Mouse (Mus musculus): ENCODE measurements around the gene Faap100. TPM values are rescaled to one million over a fixed set of nuclear protein-coding genes. Genes with fewer than 3 reads are reported as not detected.
A peak's percentile ranks its signal among the peaks of the same experiment; 100 is the strongest.

Faap100 gene
- total and polyA plus RNA-seq, 3 experiments = 7.7 to 17.7 (median 14.3) TPM

DNA sequence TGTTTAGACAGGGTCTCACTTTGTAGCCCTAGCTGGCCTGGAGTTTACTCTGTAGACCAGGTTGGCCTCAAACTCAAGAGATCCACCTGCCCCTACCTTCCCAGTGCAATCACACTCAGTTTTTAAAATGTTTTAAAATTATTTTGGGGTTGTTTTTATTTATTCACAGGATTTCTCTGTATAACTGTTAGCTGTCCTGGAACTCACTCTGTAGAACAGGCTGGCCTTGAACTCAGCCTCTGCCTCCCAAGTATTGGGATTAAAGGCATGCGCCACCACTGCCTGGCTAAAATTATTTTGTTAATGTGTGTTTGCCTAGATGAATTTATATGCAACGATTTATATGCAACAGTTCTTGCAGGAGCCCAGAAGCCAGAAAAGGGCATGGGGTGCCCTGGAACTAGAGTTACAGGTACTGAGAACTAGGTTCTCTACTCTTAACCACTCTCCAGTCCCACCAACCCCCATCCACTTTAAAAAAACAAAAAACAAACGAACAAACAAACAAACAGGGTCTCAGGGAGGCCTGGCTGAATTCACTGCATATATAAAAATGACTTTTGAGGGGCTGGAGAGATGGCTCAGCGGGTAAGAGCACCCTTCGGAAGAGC lies 34.1 kb downstream of the Faap100 start:
- dilution Hi-C loops (cut with MboI; ENCODE audit: extremely low pct_ligation_motif_present, extremely low pct_unique_long_range_greater_than_20kb, low sequenced_read_pairs) (no loop called here), in situ Hi-C loops (cut with MboI; ENCODE audit: low pct_ligation_motif_present, low pct_unique_long_range_greater_than_20kb, low sequenced_read_pairs) (no loop called here)
- no peak overlapping the region for H3K4me3 ChIP-seq (replicated peaks in 1 of 3; ENCODE audit: low read depth in 2 of 3, low read length in 2 of 3, poor library complexity in 1 of 3)
- peaks cover 16 to 20% of the 10 kb centered on the region in 2 experiments for H3K4me1 ChIP-seq (ENCODE audit: control insufficient read depth in 1 of 2, insufficient read depth in 2 of 2)
- no peaks in the 10 kb centered on the region for H3K9me3 ChIP-seq (replicated peaks; ENCODE audit: low read length)
- DNase-seq (ENCODE audit: extremely low read depth) = no peak
- no peak for TF ChIP-seq NRF1 (IDR thresholded peaks at IDR 0.05; ENCODE audit: low read depth, low read length)
- TF ChIP-seq MEF2A (IDR thresholded peaks at IDR 0.05; ENCODE audit: borderline replicate concordance, low read depth, low read length) = no peak
- TF ChIP-seq CTCF (conservative IDR thresholded peaks at IDR 0.05 in 1 of 2, IDR thresholded peaks at IDR 0.05 in 1 of 2; ENCODE audit: low read depth in 2 of 2, low read length in 2 of 2) = no peak
- TF ChIP-seq MAX (IDR thresholded peaks at IDR 0.05; ENCODE audit: low read length) = no peak
- TF ChIP-seq JUN (IDR thresholded peaks at IDR 0.05; ENCODE audit: insufficient read depth, low read depth, low read length) = no peak
- no peak for TF ChIP-seq BHLHE40 (IDR thresholded peaks at IDR 0.05; ENCODE audit: low read depth, low read length)
- TF ChIP-seq POLR2A (IDR thresholded peaks at IDR 0.05; ENCODE audit: low read depth, low read length) = 0 out of 2 replicates have a peak, but pooled peaks have one; percentile 5
- TF ChIP-seq TCF12 (IDR thresholded peaks at IDR 0.05; ENCODE audit: low read depth, low read length) = no peak
- TF ChIP-seq SIN3A (IDR thresholded peaks at IDR 0.05; ENCODE audit: low read length) = no peak
- no peak for TF ChIP-seq MAZ (IDR thresholded peaks at IDR 0.05; ENCODE audit: low read depth, low read length)
- no peak for TF ChIP-seq JUND (conservative IDR thresholded peaks at IDR 0.05; ENCODE audit: low read depth, low read length)
- TF ChIP-seq RCOR1 (conservative IDR thresholded peaks at IDR 0.05; ENCODE audit: low read depth, low read length) = no peak
- no peak for TF ChIP-seq RAD21 (IDR thresholded peaks at IDR 0.05; ENCODE audit: low read depth, low read length)
- TF ChIP-seq POLR2AphosphoS2 (IDR thresholded peaks at IDR 0.05; ENCODE audit: low read depth, low read length) = peak; percentile 96
- no peak for TF ChIP-seq MYC (IDR thresholded peaks at IDR 0.05; ENCODE audit: low read depth, low read length)
- no peak for TF ChIP-seq CHD1 (IDR thresholded peaks at IDR 0.05; ENCODE audit: low read depth, low read length)
- no peak for TF ChIP-seq GABPA (IDR thresholded peaks at IDR 0.05; ENCODE audit: insufficient replicate concordance, low read depth, low read length)
- TF ChIP-seq ELF1 (IDR thresholded peaks at IDR 0.05; ENCODE audit: low read depth, low read length) = no peak
- no peak for TF ChIP-seq SMC3 (IDR thresholded peaks at IDR 0.05; ENCODE audit: low read depth, low read length)
- TF ChIP-seq IRF4 (IDR thresholded peaks at IDR 0.05; ENCODE audit: low read depth, low read length) = no peak
- TF ChIP-seq ZKSCAN1 (IDR thresholded peaks at IDR 0.05; ENCODE audit: borderline replicate concordance, low read depth, low read length) = no peak
- no peak for TF ChIP-seq PAX5 (IDR thresholded peaks at IDR 0.05; ENCODE audit: low read length)
- peak; percentile 58; the same call in 1 of the 2 replicates for TF ChIP-seq CHD2 (IDR thresholded peaks at IDR 0.05; ENCODE audit: low read length)
- TF ChIP-seq MAFK (IDR thresholded peaks at IDR 0.05; ENCODE audit: insufficient replicate concordance, low read length) = no peak
- no peak for TF ChIP-seq UBTF (IDR thresholded peaks at IDR 0.05; ENCODE audit: low read depth, low read length)
- TF ChIP-seq E2F4 (IDR thresholded peaks at IDR 0.05; ENCODE audit: insufficient replicate concordance, low read depth, low read length) = no peak
- TF ChIP-seq ZNF384 (IDR thresholded peaks at IDR 0.05; ENCODE audit: low read depth, low read length) = no peak
- no peak for TF ChIP-seq KAT2A (IDR thresholded peaks at IDR 0.05; ENCODE audit: insufficient replicate concordance, low read length)
- TF ChIP-seq ZC3H11A (IDR thresholded peaks at IDR 0.05; ENCODE audit: low read depth, low read length) = no peak
- 0 out of 2 replicates have a peak, but pooled peaks have one; percentile 26 for TF ChIP-seq NELFE (IDR thresholded peaks at IDR 0.05; ENCODE audit: low read depth, low read length)
- peaks cover 17% of the 10 kb centered on the region for H3K79me2 ChIP-seq (replicated peaks; ENCODE audit: control insufficient read depth, extremely low read depth, insufficient read depth, poor library complexity, severe bottlenecking)
- H3K27me3 ChIP-seq (replicated peaks) = no peaks in the 10 kb centered on the region
- H3K27ac ChIP-seq (ENCODE audit: insufficient read depth, low read depth) = no peak overlapping the region
- no peak overlapping the region for H3K4me2 ChIP-seq (ENCODE audit: insufficient read depth, low read depth, poor library complexity, severe bottlenecking)
- no peak overlapping the region for H3K9ac ChIP-seq (ENCODE audit: insufficient read depth, low read depth)
- peaks cover 18 to 22% of the 10 kb centered on the region in 2 experiments for H3K36me3 ChIP-seq (replicated peaks in 1 of 2; ENCODE audit: control insufficient read depth in 1 of 2, insufficient read depth in 1 of 2, low read length in 1 of 2)
